Mouse (Mus musculus) common myeloid progenitor, adult 5-6 weeks (primary cell): ENCODE measurements around the gene Rara. TPM values are rescaled to one million over a fixed set of nuclear protein-coding genes. Genes with fewer than 3 reads are reported as not detected.

Experiments used
- ATAC-seq: replicated peaks from 2 replicates; pipeline ENCODE4 v1.8.0; 2016; ENCODE audit warnings: low read depth, mild to moderate bottlenecking, moderate TSS enrichment, inconsistent platforms; ENCODE audit not compliant: poor library complexity, severe bottlenecking
- total RNA-seq: library from RNA; stranded (forward); fragments of 200-1000, 187-1606 nt; gene quantifications from 2 replicates; pipeline ENCODE4 v1.2.3, GENCODE M21; 2017

Rara gene
- total RNA-seq, 1 experiment from 2014 or later: 5.6 TPM

GRCm38 (mm10) chr11:98951026-98951906 lies 23.6 kb downstream of the Rara start:
- ATAC-seq: no peak

- no peak for ATAC-seq
These were observed 24.5 kb downstream of the Rara start for GRCm38 (mm10) chr11:98952111-98952510.

- ATAC-seq: peak; percentile 45
These were observed 25.1 kb downstream of the Rara start for GRCm38 (mm10) chr11:98952736-98953135.

GRCm38 (mm10) chr11:98953361-98953760 lies 25.7 kb downstream of the Rara start:
- no peak for ATAC-seq

GRCm38 (mm10) chr11:98953835-98954320 lies 26.3 kb downstream of the Rara start:
- ATAC-seq: no peak

GRCm38 (mm10) chr11:98954373-98954772 lies 26.8 kb downstream of the Rara start:
- no peak; the same call in 1 of the 2 replicates for ATAC-seq

- no peak for ATAC-seq
These were observed 27.4 kb downstream of the Rara start for GRCm38 (mm10) chr11:98954801-98955706.

- ATAC-seq: no peak
These were observed 28.2 kb downstream of the Rara start for GRCm38 (mm10) chr11:98955707-98956235.

GRCm38 (mm10) chr11:98956340-98956739 lies 28.7 kb downstream of the Rara start:
- ATAC-seq: no peak

- ATAC-seq: peak; percentile 70
These were observed 32.1 kb downstream of the Rara start for GRCm38 (mm10) chr11:98959437-98960312.

- 0 out of 2 replicates have a peak, but pooled peaks have one; percentile 3 for ATAC-seq
These were observed 32.8 kb downstream of the Rara start for GRCm38 (mm10) chr11:98960313-98960906.

GRCm38 (mm10) chr11:98961051-98961592 lies 33.5 kb downstream of the Rara start:
- ATAC-seq: no peak

GRCm38 (mm10) chr11:98961766-98962165 lies 34.1 kb downstream of the Rara start:
- ATAC-seq: no peak

- ATAC-seq: no peak
These were observed 34.9 kb downstream of the Rara start for GRCm38 (mm10) chr11:98962421-98963095.

- peak; percentile 47 for ATAC-seq
These were observed 35.8 kb downstream of the Rara start for GRCm38 (mm10) chr11:98963191-98964021.

GRCm38 (mm10) chr11:98964201-98964615 lies 36.6 kb downstream of the Rara start:
- ATAC-seq: no peak
